Mouse (Mus musculus) heart, embryonic 15.5 days (tissue): ENCODE results near the gene Stra6. TPM values are rescaled to one million over a fixed set of nuclear protein-coding genes. Genes with fewer than 3 reads are reported as not detected.

Experiments used
- ATAC-seq: fragments of 200-750 bp; cut with Nextera tagmentation; replicated peaks from 2 replicates; pipeline ENCODE4 v1.8.0; 2017; ENCODE audit warnings: low read depth, moderate TSS enrichment; ENCODE audit not compliant: insufficient number of reproducible peaks, insufficient read depth, low FRiP score
- H3K27ac ChIP-seq: fragments of 300-500 bp; sonication (generic); 2 replicates; pipeline ENCODE4 v1.5.1; 2015; ENCODE audit warnings: mild to moderate bottlenecking, inconsistent platforms
- H3K27me3 ChIP-seq: fragments of 300-500 bp; sonication (generic); 2 replicates; pipeline ENCODE4 v1.6.1; 2015; ENCODE audit warnings: inconsistent platforms
- H3K36me3 ChIP-seq: fragments of 300-500 bp; sonication (generic); 2 replicates; pipeline ENCODE4 v1.6.1; 2015; ENCODE audit warnings: mild to moderate bottlenecking, inconsistent platforms
- H3K4me1 ChIP-seq: fragments of 300-500 bp; sonication (generic); replicated peaks from 2 replicates; pipeline ENCODE4 v1.6.1; 2015; ENCODE audit warnings: inconsistent platforms
- H3K4me2 ChIP-seq: fragments of 300-500 bp; sonication (generic); 2 replicates; pipeline ENCODE4 v1.6.1; 2015; ENCODE audit warnings: inconsistent platforms, mild to moderate bottlenecking, moderate library complexity
- H3K4me3 ChIP-seq: fragments of 300-500 bp; sonication (generic); 2 replicates; pipeline ENCODE4 v1.5.1; 2015; ENCODE audit warnings: mild to moderate bottlenecking, inconsistent platforms
- H3K9ac ChIP-seq: fragments of 300-500 bp; sonication (generic); 2 replicates; pipeline ENCODE4 v1.6.1; 2015; ENCODE audit warnings: mild to moderate bottlenecking, inconsistent platforms
- H3K9me3 ChIP-seq: fragments of 300-500 bp; sonication (generic); replicated peaks from 2 replicates; pipeline ENCODE4 v1.6.1; 2016; ENCODE audit warnings: inconsistent platforms
- WGBS: fragments of 180-500 bp; shearing (Covaris S2); methylation state at CpG from one replicate; pipeline ENCODE4 v1.1.7; 2015; ENCODE audit warnings: mixed read lengths; 5-methylcytosine and 5-hydroxymethylcytosine counted together
- polyA plus RNA-seq: library from polyadenylated mRNA; unstranded; fragments of >200 nt; fragmentation: Nextera tagmentation; extraction: Ambion mirVana; gene quantifications from 2 replicates; pipeline ENCODE4 v1.2.1, GENCODE M21; 2015

Stra6 gene
- polyA plus RNA-seq, 1 experiment from 2014 or later, result 0.14 TPM

DNA sequence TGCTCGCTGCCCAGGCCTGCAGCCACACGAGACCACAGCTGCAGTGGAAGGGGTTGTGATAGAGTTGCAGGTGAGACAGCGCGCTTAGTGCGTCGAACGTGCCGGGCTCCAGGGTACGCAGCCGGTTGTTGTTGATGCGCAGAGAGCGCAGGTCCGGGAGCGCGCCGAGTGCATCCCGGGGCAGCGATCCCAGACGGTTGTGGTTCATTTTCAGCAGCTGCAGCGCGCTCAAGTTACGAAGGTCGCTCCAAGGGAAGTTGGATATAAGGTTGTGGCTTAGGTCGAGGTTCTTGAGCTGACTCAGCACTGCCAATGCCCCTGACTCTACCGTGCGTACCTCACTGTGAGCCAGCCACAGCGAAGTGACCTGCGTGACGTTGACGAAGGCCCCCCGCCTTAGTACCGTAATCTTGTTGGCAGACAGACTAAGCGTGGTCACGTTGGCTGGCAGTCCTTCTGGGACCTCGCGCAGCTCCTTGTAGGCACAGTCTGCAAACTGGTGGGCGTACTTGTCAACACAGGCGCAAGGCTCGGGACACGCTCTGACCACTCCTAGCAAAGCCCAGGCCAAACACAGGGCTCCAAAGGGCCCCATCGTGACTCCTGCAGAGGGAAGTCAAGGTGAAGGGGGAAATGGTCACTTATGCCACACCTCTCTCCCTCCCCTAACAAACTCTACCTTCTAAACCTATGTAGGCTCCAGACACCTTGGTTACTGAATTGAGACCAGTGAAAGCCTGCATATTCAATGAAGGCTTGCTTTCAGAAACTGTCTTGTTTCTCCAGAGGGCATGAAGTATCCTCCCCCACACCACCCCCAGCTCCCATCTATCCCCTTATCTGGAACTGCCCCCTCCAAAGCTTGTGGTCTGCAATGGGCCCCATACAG is 136.0 kb downstream of the Stra6 start:
- Histone ChIP-seq H3K4me1 (peaks cover 60% of the 10 kb centered on the region), H3K4me3 (peak overlapping the region; percentile 28), H3K4me2 (peak overlapping the region; percentile 70), H3K27ac (no peak overlapping the region), H3K9me3 (no peaks in the 10 kb centered on the region), H3K36me3 (no peaks in the 10 kb centered on the region), H3K9ac (no peak overlapping the region), H3K27me3 (peaks cover 95% of the 10 kb centered on the region)
- ATAC-seq, result no peak
- 2% methylated on average over 41 of the region's 41 CpGs for WGBS

DNA sequence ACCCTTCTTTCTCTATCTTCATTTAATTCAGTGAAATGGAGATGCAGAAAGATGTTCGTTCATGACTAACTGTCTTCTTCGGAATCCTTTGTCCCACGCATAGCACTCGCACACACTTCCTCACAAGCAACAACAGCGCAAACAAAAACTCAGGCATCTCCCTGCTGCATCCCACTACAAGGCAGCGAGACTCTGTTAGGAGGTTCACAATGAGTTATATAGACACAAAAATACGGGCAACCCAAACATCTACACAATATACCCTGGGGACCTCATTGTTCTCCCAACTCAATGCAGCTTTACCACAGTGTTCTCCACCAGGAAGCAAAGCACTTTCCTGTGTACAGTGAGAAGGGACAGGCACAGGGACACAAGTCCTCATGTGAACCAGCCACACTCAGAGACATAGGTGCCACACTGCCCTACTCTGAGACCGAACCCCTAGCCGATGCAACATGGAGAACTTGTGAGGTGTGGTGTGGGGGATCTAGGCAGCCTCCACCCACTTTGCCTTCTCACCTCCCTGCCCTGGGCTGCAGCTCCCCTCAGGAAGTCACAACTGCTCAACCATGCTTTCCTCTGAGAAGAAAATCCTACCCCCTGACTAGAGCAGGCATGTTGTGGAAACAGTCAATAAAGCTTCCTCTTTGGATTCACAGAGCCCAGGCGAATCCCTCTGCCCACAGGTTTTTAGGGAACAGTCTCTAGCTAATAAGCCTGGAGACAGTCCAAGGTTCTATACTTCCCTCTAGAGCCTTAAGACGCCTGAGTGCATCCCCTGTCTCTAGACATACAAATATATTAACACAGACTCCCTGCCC is 136.9 kb downstream of the Stra6 start:
- Histone ChIP-seq H3K4me1 (peaks cover 63% of the 10 kb centered on the region), H3K27me3 (peaks cover 87% of the 10 kb centered on the region), H3K36me3 (no peaks in the 10 kb centered on the region), H3K9ac (no peak overlapping the region), H3K4me2 (no peak overlapping the region), H3K27ac (no peak overlapping the region), H3K9me3 (no peaks in the 10 kb centered on the region), H3K4me3 (no peak overlapping the region)
- WGBS, result 11% methylated on average over 11 of the region's 11 CpGs
- ATAC-seq, result no peak

GRCm38 (mm10) chr9:58201091-58201842 is 137.7 kb downstream of the Stra6 start:
- H3K4me2 ChIP-seq, result peak overlapping the region; percentile 15; the same call in 1 of the 2 replicates
- H3K4me3 ChIP-seq, result peak overlapping the region; percentile 13; the same call in 1 of the 2 replicates
- 3% methylated on average over 24 of the region's 24 CpGs for WGBS

GRCm38 (mm10) chr9:58201861-58202549 is 138.4 kb downstream of the Stra6 start:
- WGBS, result 2% methylated on average over 37 of the region's 37 CpGs
- H3K4me1 ChIP-seq, result peaks cover 54% of the 10 kb centered on the region
- H3K27ac ChIP-seq, result no peak overlapping the region
- H3K4me2 ChIP-seq, result peak overlapping the region; percentile 28; the same call in 1 of the 2 replicates
- no peak overlapping the region for H3K9ac ChIP-seq
- ATAC-seq, result no peak
- peak overlapping the region; percentile 13; the same call in 1 of the 2 replicates for H3K4me3 ChIP-seq
- peaks cover 71% of the 10 kb centered on the region for H3K27me3 ChIP-seq
- no peaks in the 10 kb centered on the region for H3K36me3 ChIP-seq
- H3K9me3 ChIP-seq, result no peaks in the 10 kb centered on the region

More at GRCm38 (mm10) chr9:58201091-58201842, 137.7 kb downstream of the Stra6 start:
- H3K4me1 ChIP-seq, result peaks cover 62% of the 10 kb centered on the region
- no peaks in the 10 kb centered on the region for H3K36me3 ChIP-seq
- H3K27ac ChIP-seq, result no peak overlapping the region
- no peak for ATAC-seq
- H3K9me3 ChIP-seq, result no peaks in the 10 kb centered on the region
- no peak overlapping the region for H3K9ac ChIP-seq
- peaks cover 79% of the 10 kb centered on the region for H3K27me3 ChIP-seq

GRCm38 (mm10) chr9:58202676-58203453 is 139.3 kb downstream of the Stra6 start:
- Histone ChIP-seq H3K4me3 (no peak overlapping the region), H3K36me3 (no peaks in the 10 kb centered on the region), H3K27me3 (peaks cover 63% of the 10 kb centered on the region), H3K9ac (no peak overlapping the region), H3K27ac (no peak overlapping the region), H3K4me1 (peaks cover 46% of the 10 kb centered on the region), H3K9me3 (no peaks in the 10 kb centered on the region), H3K4me2 (no peak overlapping the region)
- no peak for ATAC-seq
- 6% methylated on average over 14 of the region's 14 CpGs for WGBS

Other genes with a start within 250 kb of the Stra6 start
- gene Arid3b, start 227.0 kb upstream of the Stra6 start, polyA plus RNA-seq, result 5.9 and 8.5 TPM in 2 replicates
- 100 and 102 TPM in 2 replicates for gene Ubl7, start 152.8 kb upstream of the Stra6 start, polyA plus RNA-seq
- 0.58 and 0.66 TPM in 2 replicates for gene Sema7a, start 123.7 kb upstream of the Stra6 start, polyA plus RNA-seq
- 0.29 and 1.3 TPM in 2 replicates for gene Cyp11a1, start 57.4 kb upstream of the Stra6 start, polyA plus RNA-seq
- 0.34 TPM in 1 of 2 replicates, not detected in the other for gene Ccdc33, start 55.0 kb downstream of the Stra6 start, polyA plus RNA-seq
- 28.4 and 49.0 TPM in 2 replicates for gene Islr, start 140.5 kb downstream of the Stra6 start, polyA plus RNA-seq
- 0.20 TPM in 1 of 2 replicates, not detected in the other for gene Islr2, start 140.5 kb downstream of the Stra6 start, polyA plus RNA-seq
- 10.0 and 15.8 TPM in 2 replicates for gene Pml, start 186.0 kb downstream of the Stra6 start, polyA plus RNA-seq
- gene Stoml1, start 189.4 kb downstream of the Stra6 start, polyA plus RNA-seq, result 25.2 and 28.6 TPM in 2 replicates
- 54.6 and 78.1 TPM in 2 replicates for gene Loxl1, start 249.4 kb downstream of the Stra6 start, polyA plus RNA-seq